Mouse (Mus musculus) hindbrain, postnatal 0 days (tissue): Measurements from ENCODE around the gene Tmem86a. TPM values are rescaled to one million over a fixed set of nuclear protein-coding genes. Genes with fewer than 3 reads are reported as not detected.

Source experiments
- ATAC-seq: fragments of 200-750 bp; cut with Nextera tagmentation; 2 replicates; pipeline ENCODE4 v1.8.0; 2017; ENCODE audit warnings: mild to moderate bottlenecking, moderate TSS enrichment, moderate library complexity
- DNase-seq: peaks from one replicate; pipeline ENCODE4 v3.0.0-alpha.2; 2015; ENCODE audit warnings: low spot score
- H3K27ac ChIP-seq: fragments of 300-500 bp; sonication (generic); 2 replicates; pipeline ENCODE4 v1.5.1; 2014; ENCODE audit warnings: mild to moderate bottlenecking
- H3K27me3 ChIP-seq: fragments of 300-500 bp; sonication (generic); 2 replicates; pipeline ENCODE4 v1.6.1; 2014; ENCODE audit warnings: low read length, mixed read lengths; ENCODE audit not compliant: insufficient read depth
- H3K36me3 ChIP-seq: fragments of 300-500 bp; sonication (generic); 2 replicates; pipeline ENCODE4 v1.6.1; 2014; ENCODE audit warnings: low read length, mixed read lengths; ENCODE audit not compliant: insufficient read depth
- H3K4me1 ChIP-seq: fragments of 300-500 bp; sonication (generic); 2 replicates; pipeline ENCODE4 v1.6.1; 2014; ENCODE audit warnings: antibody characterized with exemption, low read length, mixed read lengths; ENCODE audit not compliant: insufficient read depth
- H3K4me2 ChIP-seq: fragments of 300-500 bp; sonication (generic); 2 replicates; pipeline ENCODE4 v1.6.1; 2014; ENCODE audit warnings: low read depth, mild to moderate bottlenecking, low read length, moderate library complexity, mixed read lengths
- H3K4me3 ChIP-seq: fragments of 300-500 bp; sonication (generic); 2 replicates; pipeline ENCODE4 v1.5.1; 2014; ENCODE audit warnings: low read length
- H3K9ac ChIP-seq: fragments of 300-500 bp; sonication (generic); replicated peaks from 2 replicates; pipeline ENCODE4 v1.6.1; 2014; ENCODE audit warnings: mild to moderate bottlenecking, low read length, moderate library complexity, mixed read lengths
- H3K9me3 ChIP-seq: fragments of 300-500 bp; sonication (generic); 2 replicates; pipeline ENCODE4 v1.6.1; 2016; ENCODE audit warnings: low read length, mixed read lengths
- CTCF ChIP-seq: IDR thresholded peaks from 2 replicates; pipeline ENCODE4 v1.5.1; 2016; ENCODE audit warnings: antibody characterized with exemption, control low read depth, low read depth
- WGBS: fragments of 180-500 bp; shearing (Covaris S2); extraction: QIAGEN DNeasy Blood & Tissue Kit; methylation state at CpG from one replicate; pipeline ENCODE4 v1.1.7; 2014; 5-methylcytosine and 5-hydroxymethylcytosine counted together
- polyA plus RNA-seq: library from polyadenylated mRNA; unstranded; fragments of >200 nt; fragmentation: Nextera tagmentation; extraction: Ambion mirVana; gene quantifications from 2 replicates; pipeline ENCODE4 v1.2.1, GENCODE M21; 2015
- total RNA-seq: library from RNA; depleted of rRNA; stranded (reverse); fragments of >200 nt; gene quantifications from 2 replicates; pipeline ENCODE4 v1.2.3, GENCODE M21; 2014

Gene Tmem86a
- total and polyA plus RNA-seq, 2 experiments from 2014 or later = 11.9 to 29.5 TPM

DNA sequence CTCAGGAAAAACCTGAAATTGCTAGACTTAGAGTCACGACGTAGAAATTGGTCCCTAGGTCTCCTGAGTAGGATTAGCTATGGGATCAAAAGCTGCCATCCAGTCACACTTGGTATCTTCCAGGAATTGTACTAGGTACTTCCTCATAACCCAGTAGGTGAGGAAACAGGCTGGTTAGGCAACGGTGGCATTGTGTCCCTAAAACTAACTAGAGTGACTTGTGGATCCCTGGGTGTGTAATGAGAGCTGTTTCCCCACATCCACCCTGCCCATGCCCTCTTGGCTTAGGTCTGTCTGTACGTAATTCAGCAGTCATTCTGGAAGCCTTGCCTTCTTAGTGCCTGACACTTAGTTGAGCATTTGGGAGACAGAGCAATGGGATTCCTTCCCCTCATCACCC lies 5.9 kb downstream of the Tmem86a start:
- Histone ChIP-seq H3K9me3 (no peaks in the 10 kb centered on the region), H3K4me3 (no peak overlapping the region), H3K4me2 (no peak overlapping the region), H3K27me3 (no peaks in the 10 kb centered on the region), H3K9ac (no peak overlapping the region), H3K4me1 (peaks cover 9% of the 10 kb centered on the region), H3K27ac (no peak overlapping the region), H3K36me3 (no peaks in the 10 kb centered on the region)
- WGBS = 85% methylated on average over 4 of the region's 4 CpGs
- ATAC-seq (no peak), DNase-seq (no peak)
- no peak for TF ChIP-seq CTCF

DNA sequence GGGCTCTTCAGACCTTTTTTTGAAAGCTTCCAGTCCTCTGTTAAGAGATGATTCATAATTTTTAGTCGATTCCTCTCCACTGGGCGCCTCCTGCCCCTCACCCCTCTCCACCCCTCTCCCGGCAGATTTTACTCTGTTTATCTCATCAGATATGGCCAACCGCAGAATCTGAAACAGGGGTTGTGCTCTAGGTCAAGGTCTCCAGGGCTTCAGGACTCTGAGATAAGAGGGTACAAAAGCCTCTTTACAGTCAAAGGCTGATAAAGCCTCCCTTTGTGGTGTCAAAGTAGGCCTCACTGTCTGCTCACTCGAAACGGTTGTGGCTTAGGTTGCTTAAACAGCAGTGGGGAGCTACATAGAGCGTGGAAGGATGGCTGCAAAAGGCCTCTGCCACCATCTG lies 8.9 kb downstream of the Tmem86a start:
- no peak for DNase-seq
- WGBS = 82% methylated on average over 7 of the region's 7 CpGs
- Histone ChIP-seq H3K4me3 (no peak overlapping the region), H3K27ac (no peak overlapping the region), H3K4me1 (no peaks in the 10 kb centered on the region), H3K9ac (no peak overlapping the region), H3K27me3 (no peaks in the 10 kb centered on the region), H3K4me2 (no peak overlapping the region), H3K36me3 (no peaks in the 10 kb centered on the region), H3K9me3 (no peaks in the 10 kb centered on the region)
- no peak for ATAC-seq
- no peak for TF ChIP-seq CTCF

GRCm38 (mm10) chr7:47061560-47061959 lies 11.2 kb downstream of the Tmem86a start:
- H3K9me3 ChIP-seq = no peaks in the 10 kb centered on the region
- WGBS = 90% methylated on average over 5 of the region's 5 CpGs
- H3K9ac ChIP-seq = no peak overlapping the region
- no peak overlapping the region for H3K27ac ChIP-seq
- ATAC-seq (no peak), DNase-seq (no peak)
- no peaks in the 10 kb centered on the region for H3K27me3 ChIP-seq
- H3K4me3 ChIP-seq = no peak overlapping the region
- no peak for TF ChIP-seq CTCF
- H3K4me1 ChIP-seq = no peaks in the 10 kb centered on the region
- no peak overlapping the region for H3K4me2 ChIP-seq
- no peaks in the 10 kb centered on the region for H3K36me3 ChIP-seq

- no peaks in the 10 kb centered on the region for H3K27me3 ChIP-seq
- H3K9ac ChIP-seq = no peak overlapping the region
- DNase-seq (no peak), ATAC-seq (no peak)
- no peak overlapping the region for H3K4me3 ChIP-seq
- no peaks in the 10 kb centered on the region for H3K9me3 ChIP-seq
- WGBS = 81% methylated on average over 3 of the region's 3 CpGs
- H3K4me1 ChIP-seq = no peaks in the 10 kb centered on the region
- TF ChIP-seq CTCF = no peak
- no peak overlapping the region for H3K4me2 ChIP-seq
- H3K36me3 ChIP-seq = no peaks in the 10 kb centered on the region
- no peak overlapping the region for H3K27ac ChIP-seq
Measured at GRCm38 (mm10) chr7:47066942-47067341, 16.5 kb downstream of the Tmem86a start.

GRCm38 (mm10) chr7:47067879-47068278 lies 17.5 kb downstream of the Tmem86a start:
- Histone ChIP-seq H3K27ac (no peak overlapping the region), H3K4me2 (no peak overlapping the region), H3K4me1 (no peaks in the 10 kb centered on the region), H3K36me3 (no peaks in the 10 kb centered on the region), H3K27me3 (no peaks in the 10 kb centered on the region), H3K4me3 (no peak overlapping the region), H3K9ac (no peak overlapping the region), H3K9me3 (no peaks in the 10 kb centered on the region)
- DNase-seq (no peak), ATAC-seq (no peak)
- WGBS = 77% methylated on average over 5 of the region's 5 CpGs
- TF ChIP-seq CTCF = no peak

DNA sequence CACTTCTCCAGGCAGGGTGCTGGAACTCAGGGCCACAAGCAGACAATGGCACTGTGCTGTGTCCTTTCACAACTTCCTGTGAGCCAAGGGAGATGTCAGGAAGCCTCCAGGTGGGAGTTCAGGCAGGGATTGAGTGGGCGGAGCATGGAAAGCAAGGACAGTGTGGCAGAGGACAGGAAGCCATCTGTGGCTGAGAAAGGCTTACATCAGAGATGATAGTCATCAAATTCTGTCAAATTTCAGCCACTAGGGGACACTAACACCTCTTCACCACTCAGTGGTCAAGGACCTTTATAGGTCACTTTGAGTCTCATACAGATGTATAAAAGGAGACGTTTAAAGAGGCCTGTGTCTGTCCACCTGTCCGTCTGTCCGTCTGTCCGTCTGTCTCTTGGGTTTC lies 22.1 kb downstream of the Tmem86a start:
- Histone ChIP-seq H3K4me1 (no peaks in the 10 kb centered on the region), H3K27me3 (no peaks in the 10 kb centered on the region), H3K9ac (no peak overlapping the region), H3K4me3 (no peak overlapping the region), H3K27ac (no peak overlapping the region), H3K36me3 (no peaks in the 10 kb centered on the region), H3K9me3 (no peaks in the 10 kb centered on the region), H3K4me2 (no peak overlapping the region)
- WGBS = 71% methylated on average over 5 of the region's 5 CpGs
- peak; percentile 51 for TF ChIP-seq CTCF
- no peak for ATAC-seq
- peak; percentile 25 for DNase-seq

- no peak for TF ChIP-seq CTCF
- DNase-seq (no peak), ATAC-seq (no peak)
- WGBS = 55% methylated on average over 18 of the region's 18 CpGs
- H3K4me1 ChIP-seq = no peaks in the 10 kb centered on the region
- peak overlapping the region; percentile 20; the same call in 1 of the 2 replicates for H3K27ac ChIP-seq
- no peaks in the 10 kb centered on the region for H3K9me3 ChIP-seq
- no peak overlapping the region for H3K4me2 ChIP-seq
- no peaks in the 10 kb centered on the region for H3K27me3 ChIP-seq
- no peak overlapping the region for H3K4me3 ChIP-seq
- 0 out of 2 replicates have a peak, but pooled peaks cover 5% of the 10 kb centered on the region for H3K36me3 ChIP-seq
- H3K9ac ChIP-seq = no peak overlapping the region
Measured at GRCm38 (mm10) chr7:47073536-47074521, 23.4 kb downstream of the Tmem86a start.
